Mouse (Mus musculus): ENCODE measurements around the gene Dscaml1. TPM values are rescaled to one million over a fixed set of nuclear protein-coding genes. Genes with fewer than 3 reads are reported as not detected.

The Dscaml1 gene
- polyA plus RNA-seq, 1 experiment from 2014 or later: 0.86 TPM

DNA sequence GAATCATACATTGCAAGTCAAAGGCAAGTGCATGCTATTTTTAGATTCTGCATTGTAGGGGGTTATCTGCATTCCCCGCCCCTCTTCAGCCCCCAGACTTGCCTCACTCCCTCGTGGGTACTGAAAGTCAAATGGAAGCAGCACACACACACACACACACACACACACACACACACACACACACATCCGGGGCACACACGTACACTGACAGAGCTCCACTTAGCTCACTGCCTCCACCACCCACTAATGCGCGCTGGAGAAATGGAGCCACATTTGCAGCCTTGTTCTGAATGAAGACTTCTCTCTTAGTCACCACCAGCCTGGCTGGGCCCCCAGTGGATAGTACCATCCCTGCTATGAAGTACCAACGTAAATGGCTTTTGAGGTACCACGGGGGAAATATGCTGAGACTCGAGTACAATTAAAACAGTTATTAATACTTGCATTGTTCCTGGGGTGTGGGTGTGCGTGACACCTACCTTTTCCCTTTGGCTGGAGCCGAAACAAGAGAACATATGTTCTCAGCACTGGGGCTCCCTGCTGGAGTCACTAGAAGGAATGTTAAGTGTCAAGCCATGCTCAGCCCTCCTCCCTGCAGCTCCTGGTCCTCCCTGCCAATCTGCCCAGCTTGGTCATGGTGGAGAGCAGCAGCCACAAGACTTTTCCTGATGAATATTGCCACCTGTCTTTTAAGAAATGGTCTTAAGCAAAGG lies 91.7 kb downstream of the Dscaml1 start:
- no peaks in the 10 kb centered on the region for H3K36me3 ChIP-seq (ENCODE audit: control insufficient read depth, insufficient read depth, low read length)
- H3K4me3 ChIP-seq (ENCODE audit: low read depth, low read length): no peak overlapping the region
- H3K4me2 ChIP-seq (ENCODE audit: low read depth, low read length): no peak overlapping the region
- WGBS: 77% methylated on average over 11 of the region's 11 CpGs
- H3K9ac ChIP-seq (ENCODE audit: low read depth, low read length): no peak overlapping the region
- no peaks in the 10 kb centered on the region for H3K9me3 ChIP-seq (ENCODE audit: control insufficient read depth, low read length)
- ATAC-seq (ENCODE audit: low read depth): no peak
- DNase-seq (ENCODE audit: low spot score): no peak
- H3K27ac ChIP-seq (replicated peaks; ENCODE audit: low read depth, low read length): no peak overlapping the region
- 0 out of 2 replicates have a peak, but pooled peaks cover 3% of the 10 kb centered on the region for H3K4me1 ChIP-seq (ENCODE audit: control insufficient read depth, insufficient read depth, low read length)
- H3K27me3 ChIP-seq (replicated peaks; ENCODE audit: control insufficient read depth, insufficient read depth, low read length): no peaks in the 10 kb centered on the region

- H3K9ac ChIP-seq (ENCODE audit: low read depth, low read length): no peak overlapping the region
- no peaks in the 10 kb centered on the region for H3K27me3 ChIP-seq (replicated peaks; ENCODE audit: control insufficient read depth, insufficient read depth, low read length)
- ATAC-seq (ENCODE audit: low read depth) (no peak), DNase-seq (ENCODE audit: low spot score) (no peak)
- no peaks in the 10 kb centered on the region for H3K9me3 ChIP-seq (ENCODE audit: control insufficient read depth, low read length)
- H3K4me3 ChIP-seq (ENCODE audit: low read depth, low read length): no peak overlapping the region
- H3K36me3 ChIP-seq (ENCODE audit: control insufficient read depth, insufficient read depth, low read length): no peaks in the 10 kb centered on the region
- no peak overlapping the region for H3K4me2 ChIP-seq (ENCODE audit: low read depth, low read length)
- WGBS: 71% methylated on average over 6 of the region's 6 CpGs
- H3K4me1 ChIP-seq (ENCODE audit: control insufficient read depth, insufficient read depth, low read length): no peaks in the 10 kb centered on the region
- H3K27ac ChIP-seq (replicated peaks; ENCODE audit: low read depth, low read length): no peak overlapping the region
Measured at GRCm38 (mm10) chr9:45519841-45520240, 93.4 kb downstream of the Dscaml1 start.

GRCm38 (mm10) chr9:45522866-45523265 lies 96.4 kb downstream of the Dscaml1 start:
- no peak for ATAC-seq (ENCODE audit: low read depth)
- 72% methylated on average over 3 of the region's 3 CpGs for WGBS

GRCm38 (mm10) chr9:45524505-45524904 lies 98.1 kb downstream of the Dscaml1 start:
- Histone ChIP-seq H3K27me3 (replicated peaks; ENCODE audit: control insufficient read depth, insufficient read depth, low read length) (no peaks in the 10 kb centered on the region), H3K9me3 (ENCODE audit: control insufficient read depth, low read length) (no peaks in the 10 kb centered on the region), H3K36me3 (ENCODE audit: control insufficient read depth, insufficient read depth, low read length) (no peaks in the 10 kb centered on the region), H3K4me2 (ENCODE audit: low read depth, low read length) (no peak overlapping the region), H3K4me3 (ENCODE audit: low read depth, low read length) (no peak overlapping the region), H3K4me1 (ENCODE audit: control insufficient read depth, insufficient read depth, low read length) (no peaks in the 10 kb centered on the region), H3K27ac (replicated peaks; ENCODE audit: low read depth, low read length) (no peak overlapping the region), H3K9ac (ENCODE audit: low read depth, low read length) (no peak overlapping the region)
- no peak for ATAC-seq (ENCODE audit: low read depth)
- 79% methylated on average over 8 of the region's 8 CpGs for WGBS
- DNase-seq (ENCODE audit: low spot score): no peak

More at GRCm38 (mm10) chr9:45522866-45523265, 96.4 kb downstream of the Dscaml1 start:
- Histone ChIP-seq H3K4me3 (ENCODE audit: low read depth, low read length) (no peak overlapping the region), H3K36me3 (ENCODE audit: control insufficient read depth, insufficient read depth, low read length) (no peaks in the 10 kb centered on the region), H3K4me1 (ENCODE audit: control insufficient read depth, insufficient read depth, low read length) (no peaks in the 10 kb centered on the region), H3K27me3 (replicated peaks; ENCODE audit: control insufficient read depth, insufficient read depth, low read length) (no peaks in the 10 kb centered on the region), H3K9me3 (ENCODE audit: control insufficient read depth, low read length) (no peaks in the 10 kb centered on the region), H3K9ac (ENCODE audit: low read depth, low read length) (no peak overlapping the region), H3K4me2 (ENCODE audit: low read depth, low read length) (no peak overlapping the region), H3K27ac (replicated peaks; ENCODE audit: low read depth, low read length) (no peak overlapping the region)
- no peak for DNase-seq (ENCODE audit: low spot score)

DNA sequence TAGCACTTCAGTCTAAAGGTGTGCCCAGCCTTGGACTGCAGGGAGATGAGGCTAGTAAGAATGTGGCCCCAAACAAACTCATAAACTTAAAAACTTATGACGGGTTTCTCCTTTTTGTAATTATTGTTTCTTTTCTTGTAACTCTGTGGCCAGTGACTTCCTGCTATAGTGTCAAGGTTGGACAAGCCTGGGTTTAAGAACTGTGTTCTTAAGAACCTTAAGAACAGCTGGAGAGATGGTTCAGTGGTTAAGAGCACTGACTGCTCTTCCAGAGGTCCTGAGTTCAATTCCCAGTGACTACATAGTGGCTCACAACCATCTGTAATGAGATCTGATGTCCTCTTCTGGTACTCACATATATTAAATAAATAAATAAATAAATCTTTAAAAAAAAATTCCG lies 106.8 kb downstream of the Dscaml1 start:
- no peak for ATAC-seq (ENCODE audit: low read depth)
- Histone ChIP-seq H3K4me3 (ENCODE audit: low read depth, low read length) (no peak overlapping the region), H3K9me3 (ENCODE audit: control insufficient read depth, low read length) (no peaks in the 10 kb centered on the region), H3K4me2 (ENCODE audit: low read depth, low read length) (no peak overlapping the region), H3K36me3 (ENCODE audit: control insufficient read depth, insufficient read depth, low read length) (no peaks in the 10 kb centered on the region), H3K27me3 (replicated peaks; ENCODE audit: control insufficient read depth, insufficient read depth, low read length) (no peaks in the 10 kb centered on the region), H3K4me1 (ENCODE audit: control insufficient read depth, insufficient read depth, low read length) (0 out of 2 replicates have a peak, but pooled peaks cover 2% of the 10 kb centered on the region), H3K9ac (ENCODE audit: low read depth, low read length) (no peak overlapping the region), H3K27ac (replicated peaks; ENCODE audit: low read depth, low read length) (no peak overlapping the region)
- DNase-seq (ENCODE audit: low spot score): no peak
- 92% methylated on average over 2 of the region's 2 CpGs for WGBS

- DNase-seq (ENCODE audit: low spot score): no peak
- 0 out of 2 replicates have a peak, but pooled peaks cover 2% of the 10 kb centered on the region for H3K4me1 ChIP-seq (ENCODE audit: control insufficient read depth, insufficient read depth, low read length)
- no peak overlapping the region for H3K27ac ChIP-seq (replicated peaks; ENCODE audit: low read depth, low read length)
- peak; percentile 58; the same call in 1 of the 2 replicates for ATAC-seq (ENCODE audit: low read depth)
- no peak overlapping the region for H3K4me2 ChIP-seq (ENCODE audit: low read depth, low read length)
- WGBS: 67% methylated on average over 8 of the region's 8 CpGs
- H3K9ac ChIP-seq (ENCODE audit: low read depth, low read length): no peak overlapping the region
- no peaks in the 10 kb centered on the region for H3K9me3 ChIP-seq (ENCODE audit: control insufficient read depth, low read length)
- H3K4me3 ChIP-seq (ENCODE audit: low read depth, low read length): no peak overlapping the region
- no peaks in the 10 kb centered on the region for H3K36me3 ChIP-seq (ENCODE audit: control insufficient read depth, insufficient read depth, low read length)
- H3K27me3 ChIP-seq (replicated peaks; ENCODE audit: control insufficient read depth, insufficient read depth, low read length): no peaks in the 10 kb centered on the region
Measured at GRCm38 (mm10) chr9:45534472-45534988, 108.1 kb downstream of the Dscaml1 start.

- DNase-seq (ENCODE audit: low spot score) (no peak), ATAC-seq (ENCODE audit: low read depth) (no peak)
- no peak overlapping the region for H3K9ac ChIP-seq (ENCODE audit: low read depth, low read length)
- H3K4me1 ChIP-seq (ENCODE audit: control insufficient read depth, insufficient read depth, low read length): no peaks in the 10 kb centered on the region
- no peaks in the 10 kb centered on the region for H3K36me3 ChIP-seq (ENCODE audit: control insufficient read depth, insufficient read depth, low read length)
- no peaks in the 10 kb centered on the region for H3K9me3 ChIP-seq (ENCODE audit: control insufficient read depth, low read length)
- 74% methylated on average over 7 of the region's 7 CpGs for WGBS
- no peak overlapping the region for H3K27ac ChIP-seq (replicated peaks; ENCODE audit: low read depth, low read length)
- no peak overlapping the region for H3K4me3 ChIP-seq (ENCODE audit: low read depth, low read length)
- no peak overlapping the region for H3K4me2 ChIP-seq (ENCODE audit: low read depth, low read length)
- H3K27me3 ChIP-seq (replicated peaks; ENCODE audit: control insufficient read depth, insufficient read depth, low read length): no peaks in the 10 kb centered on the region
Measured at GRCm38 (mm10) chr9:45537649-45538048, 111.2 kb downstream of the Dscaml1 start.

GRCm38 (mm10) chr9:45539265-45540044 lies 113.0 kb downstream of the Dscaml1 start:
- ATAC-seq (ENCODE audit: low read depth): no peak
- Histone ChIP-seq H3K9ac (ENCODE audit: low read depth, low read length) (no peak overlapping the region), H3K36me3 (ENCODE audit: control insufficient read depth, insufficient read depth, low read length) (no peaks in the 10 kb centered on the region), H3K27ac (replicated peaks; ENCODE audit: low read depth, low read length) (no peak overlapping the region), H3K27me3 (replicated peaks; ENCODE audit: control insufficient read depth, insufficient read depth, low read length) (no peaks in the 10 kb centered on the region), H3K9me3 (ENCODE audit: control insufficient read depth, low read length) (no peaks in the 10 kb centered on the region), H3K4me1 (ENCODE audit: control insufficient read depth, insufficient read depth, low read length) (no peaks in the 10 kb centered on the region), H3K4me3 (ENCODE audit: low read depth, low read length) (no peak overlapping the region), H3K4me2 (ENCODE audit: low read depth, low read length) (no peak overlapping the region)
- DNase-seq (ENCODE audit: low spot score): no peak
- 83% methylated on average over 14 of the region's 14 CpGs for WGBS
